Mouse (Mus musculus): ENCODE measurements around the gene Tcf7. TPM values are rescaled to one million over a fixed set of nuclear protein-coding genes. Genes with fewer than 3 reads are reported as not detected.

Gene Tcf7
- polyA plus RNA-seq (2016; fragmentation: Nextera tagmentation; extraction: Ambion mirVana) = 6.3 and 6.5 TPM in 2 replicates

DNA sequence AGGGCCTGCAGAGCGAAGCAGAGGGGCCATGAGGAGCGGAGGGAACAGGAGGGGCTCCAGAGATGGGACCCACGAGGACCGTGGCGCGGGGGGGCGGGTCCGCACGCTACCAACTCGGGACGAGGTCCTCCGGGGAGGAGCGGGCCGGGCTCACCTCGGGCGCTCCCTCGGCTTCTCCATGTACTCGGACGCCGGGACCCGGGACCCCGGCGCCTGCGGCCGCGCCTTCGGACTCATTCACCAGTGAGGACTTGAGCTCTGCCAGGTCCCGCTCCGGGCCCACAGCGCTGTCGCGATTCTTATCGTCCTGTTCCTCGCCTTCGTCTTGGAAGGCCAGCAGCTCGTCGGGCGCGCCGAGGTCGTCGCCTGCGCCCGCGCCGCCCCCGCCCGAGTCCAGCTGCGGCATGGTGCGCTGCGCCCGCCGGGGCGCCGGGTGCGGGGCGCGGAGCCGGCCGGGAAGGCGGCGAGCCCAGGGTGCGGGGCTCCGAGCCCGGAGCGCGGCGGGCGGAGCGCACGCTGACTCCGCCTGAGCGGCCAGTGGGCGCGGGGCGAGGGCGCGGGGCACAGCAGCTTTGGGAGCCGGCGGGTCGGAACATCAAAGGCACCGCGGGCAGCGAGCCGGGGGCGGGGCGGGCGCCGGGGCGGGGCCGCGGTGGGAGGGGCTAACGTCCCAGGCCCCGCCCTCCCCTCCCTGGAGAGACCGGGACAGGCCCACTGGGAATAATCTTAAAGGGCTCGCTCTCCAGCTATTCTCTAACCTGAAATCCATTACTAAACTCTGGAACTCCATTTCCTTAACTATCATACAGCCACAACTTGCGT lies at the start of gene Tcf7:
Tcf7 (minus strand) TSS at position 241 of the 822 bp plus-strand sequence.
- H3K9me3 ChIP-seq (replicated peaks) = no peaks in the 10 kb centered on the region
- peaks cover 17% of the 10 kb centered on the region for H3K27me3 ChIP-seq (replicated peaks)
- ATAC-seq (ENCODE audit: insufficient number of reproducible peaks, low FRiP score) = peak; percentile 80
- H3K4me1 ChIP-seq (replicated peaks) = peaks cover 36% of the 10 kb centered on the region
- peak within 1 kb of the TSS; percentile 73 for H3K9ac ChIP-seq
- peak within 1 kb of the TSS; percentile 84 for H3K4me3 ChIP-seq
- WGBS = under 1% methylated on average over 84 of the region's 97 CpGs
- H3K27ac ChIP-seq (ENCODE audit: poor library complexity, severe bottlenecking) = no peak within 1 kb of the TSS
- 0 out of 2 replicates have a peak, but pooled peaks cover 4% of the 10 kb centered on the region for H3K36me3 ChIP-seq
- peak within 1 kb of the TSS; percentile 98 for H3K4me2 ChIP-seq

- Histone ChIP-seq H3K4me3 (no peak overlapping the region), H3K9ac (no peak overlapping the region), H3K4me2 (no peak overlapping the region), H3K9me3 (replicated peaks) (no peaks in the 10 kb centered on the region), H3K36me3 (no peaks in the 10 kb centered on the region), H3K4me1 (replicated peaks) (no peaks in the 10 kb centered on the region), H3K27me3 (replicated peaks) (peaks cover 14% of the 10 kb centered on the region), H3K27ac (ENCODE audit: poor library complexity, severe bottlenecking) (no peak overlapping the region)
- WGBS = 63% methylated on average over 3 of the region's 3 CpGs
- no peak for ATAC-seq (ENCODE audit: insufficient number of reproducible peaks, low FRiP score)
Measured at GRCm38 (mm10) chr11:52327313-52327712, 44.5 kb upstream of the Tcf7 start.

GRCm38 (mm10) chr11:52324442-52325367 lies 41.9 kb upstream of the Tcf7 start:
- H3K9me3 ChIP-seq (replicated peaks) = no peaks in the 10 kb centered on the region
- 55% methylated on average over 23 of the region's 23 CpGs for WGBS

GRCm38 (mm10) chr11:52321540-52321939 lies 38.7 kb upstream of the Tcf7 start:
- WGBS = 52% methylated on average over 3 of the region's 3 CpGs
- H3K9me3 ChIP-seq (replicated peaks) = no peaks in the 10 kb centered on the region
- no peaks in the 10 kb centered on the region for H3K36me3 ChIP-seq
- no peak overlapping the region for H3K27ac ChIP-seq (ENCODE audit: poor library complexity, severe bottlenecking)
- no peak overlapping the region for H3K4me3 ChIP-seq
- no peak for ATAC-seq (ENCODE audit: insufficient number of reproducible peaks, low FRiP score)
- no peak overlapping the region for H3K9ac ChIP-seq
- H3K4me1 ChIP-seq (replicated peaks) = no peaks in the 10 kb centered on the region
- no peak overlapping the region for H3K4me2 ChIP-seq
- H3K27me3 ChIP-seq (replicated peaks) = peaks cover 11% of the 10 kb centered on the region

More at GRCm38 (mm10) chr11:52324442-52325367, 41.9 kb upstream of the Tcf7 start:
- peaks cover 14% of the 10 kb centered on the region for H3K27me3 ChIP-seq (replicated peaks)
- H3K36me3 ChIP-seq = no peaks in the 10 kb centered on the region
- no peak overlapping the region for H3K4me3 ChIP-seq
- no peak for ATAC-seq (ENCODE audit: insufficient number of reproducible peaks, low FRiP score)
- H3K4me1 ChIP-seq (replicated peaks) = no peaks in the 10 kb centered on the region
- no peak overlapping the region for H3K27ac ChIP-seq (ENCODE audit: poor library complexity, severe bottlenecking)
- no peak overlapping the region for H3K4me2 ChIP-seq
- H3K9ac ChIP-seq = no peak overlapping the region

DNA sequence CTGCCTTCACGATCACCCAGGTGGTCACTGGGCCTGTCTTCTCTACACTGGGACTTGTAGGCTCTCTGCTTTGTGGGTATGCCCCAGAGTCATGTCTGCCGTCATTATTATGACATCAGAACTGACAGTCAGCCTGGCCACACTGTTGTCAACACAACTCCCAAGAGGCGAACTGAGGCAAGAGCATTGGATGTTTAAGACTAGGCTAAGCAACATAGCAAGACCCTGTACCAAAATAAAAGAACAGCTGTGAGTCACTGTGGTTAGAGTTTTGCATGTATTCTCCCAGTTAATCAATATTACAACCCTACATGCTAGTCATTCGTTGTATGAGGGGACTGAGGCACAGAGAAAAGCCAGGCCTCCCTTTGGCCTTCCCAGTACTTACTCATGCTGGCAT lies 37.7 kb upstream of the Tcf7 start:
- 76% methylated on average over 4 of the region's 4 CpGs for WGBS
- no peak overlapping the region for H3K27ac ChIP-seq (ENCODE audit: poor library complexity, severe bottlenecking)
- H3K4me1 ChIP-seq (replicated peaks) = no peaks in the 10 kb centered on the region
- H3K4me3 ChIP-seq = no peak overlapping the region
- H3K9ac ChIP-seq = no peak overlapping the region
- H3K4me2 ChIP-seq = no peak overlapping the region
- no peaks in the 10 kb centered on the region for H3K36me3 ChIP-seq
- ATAC-seq (ENCODE audit: insufficient number of reproducible peaks, low FRiP score) = no peak
- H3K27me3 ChIP-seq (replicated peaks) = peaks cover 11% of the 10 kb centered on the region
- no peaks in the 10 kb centered on the region for H3K9me3 ChIP-seq (replicated peaks)

DNA sequence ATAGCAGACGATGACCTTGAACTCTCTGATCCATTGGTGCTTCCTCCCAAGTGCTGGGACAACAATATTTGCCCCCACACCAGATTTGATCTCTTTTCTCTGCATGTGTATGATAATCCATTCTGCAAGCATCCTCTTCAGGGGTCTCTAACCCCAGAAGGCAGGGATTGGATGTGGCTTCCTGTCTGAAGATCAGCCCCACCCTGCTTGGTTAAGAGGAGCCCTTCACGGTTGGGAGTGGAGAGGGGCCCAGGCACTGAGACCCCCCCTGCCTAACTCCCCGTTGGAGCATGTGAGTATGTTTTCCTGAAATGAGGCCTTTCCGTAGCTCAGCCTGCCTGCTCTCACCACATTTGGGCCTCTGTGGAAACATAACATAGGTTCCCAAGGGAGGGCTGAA lies 36.9 kb upstream of the Tcf7 start:
- Histone ChIP-seq H3K4me2 (no peak overlapping the region), H3K27ac (ENCODE audit: poor library complexity, severe bottlenecking) (no peak overlapping the region), H3K4me1 (replicated peaks) (peaks cover 2% of the 10 kb centered on the region; the same call in 1 of the 2 replicates), H3K27me3 (replicated peaks) (peaks cover 14% of the 10 kb centered on the region), H3K36me3 (no peaks in the 10 kb centered on the region), H3K9me3 (replicated peaks) (no peaks in the 10 kb centered on the region), H3K4me3 (no peak overlapping the region), H3K9ac (no peak overlapping the region)
- no peak for ATAC-seq (ENCODE audit: insufficient number of reproducible peaks, low FRiP score)
- 57% methylated on average over 4 of the region's 4 CpGs for WGBS

GRCm38 (mm10) chr11:52318445-52318844 lies 35.6 kb upstream of the Tcf7 start:
- no peak for ATAC-seq (ENCODE audit: insufficient number of reproducible peaks, low FRiP score)
- H3K27me3 ChIP-seq (replicated peaks) = peaks cover 6% of the 10 kb centered on the region; the same call in 1 of the 2 replicates
- no peak overlapping the region for H3K4me3 ChIP-seq
- no peaks in the 10 kb centered on the region for H3K36me3 ChIP-seq
- peaks cover 5% of the 10 kb centered on the region for H3K4me1 ChIP-seq (replicated peaks)
- no peak overlapping the region for H3K4me2 ChIP-seq
- H3K9ac ChIP-seq = no peak overlapping the region
- H3K9me3 ChIP-seq (replicated peaks) = no peaks in the 10 kb centered on the region
- 58% methylated on average over 13 of the region's 13 CpGs for WGBS
- no peak overlapping the region for H3K27ac ChIP-seq (ENCODE audit: poor library complexity, severe bottlenecking)

DNA sequence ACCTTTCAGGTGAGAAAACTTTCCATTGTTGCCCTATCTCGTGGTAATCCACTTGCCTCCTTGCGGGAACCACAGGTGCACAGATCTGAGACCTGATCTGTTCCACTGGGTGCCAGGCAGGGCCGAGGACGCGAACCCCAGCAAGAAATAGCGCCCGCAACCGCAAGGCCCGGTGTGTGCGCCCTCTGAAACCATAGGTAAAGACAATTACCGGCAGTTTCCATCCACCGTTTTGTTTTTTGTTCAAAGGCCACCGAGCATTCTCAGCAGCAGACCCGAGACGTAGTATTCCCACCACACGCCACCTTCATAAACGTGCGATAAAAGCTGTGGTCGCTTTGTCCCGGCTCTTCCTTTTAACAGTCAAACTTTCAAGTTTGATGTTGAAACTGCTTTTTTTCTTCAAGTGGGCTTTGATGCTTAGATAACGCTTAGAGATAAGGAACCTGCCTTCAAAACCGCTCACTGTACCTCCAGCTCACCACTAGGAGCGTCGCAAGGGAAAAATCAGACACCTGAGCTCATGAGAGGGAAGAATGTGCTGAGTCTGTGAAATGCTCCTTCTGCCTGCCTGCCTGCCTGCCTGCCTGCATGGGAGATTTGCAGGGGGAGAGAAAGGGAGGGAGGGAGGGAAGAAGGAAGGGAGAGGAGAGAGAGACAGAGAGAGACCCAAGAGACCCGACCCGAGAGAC lies 31.4 kb upstream of the Tcf7 start:
- WGBS = 11% methylated on average over 26 of the region's 26 CpGs
- Histone ChIP-seq H3K36me3 (no peaks in the 10 kb centered on the region), H3K4me2 (peak overlapping the region; percentile 44), H3K9me3 (replicated peaks) (no peaks in the 10 kb centered on the region), H3K9ac (no peak overlapping the region), H3K27ac (ENCODE audit: poor library complexity, severe bottlenecking) (no peak overlapping the region), H3K4me1 (replicated peaks) (peaks cover 8% of the 10 kb centered on the region), H3K27me3 (replicated peaks) (peaks cover 6% of the 10 kb centered on the region; the same call in 1 of the 2 replicates), H3K4me3 (peak overlapping the region; percentile 14; the same call in 1 of the 2 replicates)
- no peak for ATAC-seq (ENCODE audit: insufficient number of reproducible peaks, low FRiP score)

DNA sequence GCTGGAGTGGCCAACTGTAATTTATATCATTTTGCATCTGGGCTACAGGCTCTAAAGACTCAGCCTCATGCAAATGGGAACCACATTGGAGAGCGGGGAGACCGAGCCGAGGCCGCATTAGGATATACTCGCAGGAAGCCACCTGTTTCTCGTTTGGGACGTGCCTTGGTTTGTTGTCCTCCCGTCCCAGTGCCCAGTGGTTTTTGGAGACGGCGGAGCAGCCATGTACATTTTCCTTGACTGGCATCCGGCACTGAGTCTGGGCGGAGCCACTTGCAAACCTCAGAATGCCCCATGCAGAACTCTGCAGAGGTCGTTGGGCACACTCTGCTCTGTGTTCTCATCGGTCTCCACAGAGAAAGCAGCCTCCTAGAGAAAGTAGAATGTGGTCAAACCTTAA lies 27.9 kb upstream of the Tcf7 start:
- H3K27ac ChIP-seq (ENCODE audit: poor library complexity, severe bottlenecking) = no peak overlapping the region
- H3K9me3 ChIP-seq (replicated peaks) = no peaks in the 10 kb centered on the region
- 70% methylated on average over 14 of the region's 14 CpGs for WGBS
- no peak overlapping the region for H3K4me3 ChIP-seq
- H3K4me1 ChIP-seq (replicated peaks) = peaks cover 11% of the 10 kb centered on the region
- no peak for ATAC-seq (ENCODE audit: insufficient number of reproducible peaks, low FRiP score)
- H3K36me3 ChIP-seq = no peaks in the 10 kb centered on the region
- no peak overlapping the region for H3K9ac ChIP-seq
- peaks cover 6% of the 10 kb centered on the region; the same call in 1 of the 2 replicates for H3K27me3 ChIP-seq (replicated peaks)
- H3K4me2 ChIP-seq = no peak overlapping the region

- Histone ChIP-seq H3K27ac (ENCODE audit: poor library complexity, severe bottlenecking) (no peak overlapping the region), H3K36me3 (no peaks in the 10 kb centered on the region), H3K4me1 (replicated peaks) (peaks cover 7% of the 10 kb centered on the region), H3K27me3 (replicated peaks) (peaks cover under 1% of the 10 kb centered on the region; the same call in 1 of the 2 replicates), H3K9me3 (replicated peaks) (no peaks in the 10 kb centered on the region), H3K4me3 (no peak overlapping the region), H3K9ac (no peak overlapping the region), H3K4me2 (no peak overlapping the region)
- ATAC-seq (ENCODE audit: insufficient number of reproducible peaks, low FRiP score) = no peak
- 59% methylated on average over 3 of the region's 3 CpGs for WGBS
Measured at GRCm38 (mm10) chr11:52309487-52309886, 26.7 kb upstream of the Tcf7 start.
